Mouse (Mus musculus) hematopoietic stem cell, adult 5-6 weeks (primary cell): Measurements from ENCODE around the gene Vmn1r207-ps. TPM values are rescaled to one million over a fixed set of nuclear protein-coding genes. Genes with fewer than 3 reads are reported as not detected.
"Not testable (repeated sequence)": the region's sequence is repeated elsewhere in the genome, so short reads cannot be mapped to it uniquely, and the experiment has no call there.

Experiments used
- ATAC-seq, 2 experiments: fragments of 125-278 bp in 1 of 2; replicated peaks in 1 of 2; 2 replicates each; pipeline ENCODE4 v1.8.0; 2016 to 2017; ENCODE audit warnings: inconsistent platforms in 2 of 2, mild to moderate bottlenecking in 2 of 2, moderate number of reproducible peaks in 2 of 2, low read depth in 1 of 2, moderate TSS enrichment in 1 of 2; ENCODE audit not compliant: low FRiP score in 2 of 2, poor library complexity in 2 of 2, severe bottlenecking in 2 of 2, insufficient read depth in 1 of 2, low TSS enrichment in 1 of 2
- total RNA-seq: library from RNA; stranded (forward); fragments of 172-1452, 232-1000 nt; gene quantifications from 2 replicates; pipeline ENCODE4 v1.2.3, GENCODE M21; 2017

The Vmn1r207-ps gene
- not detected in 2 replicates for total RNA-seq

GRCm38 (mm10) chr13:22729529-22729928 lies at the start of gene Vmn1r207-ps:
Gene Vmn1r207-ps (minus strand): TSS chr13:22729629.
- ATAC-seq: not testable (repeated sequence)

- ATAC-seq: not testable (repeated sequence)
Observed at GRCm38 (mm10) chr13:22777300-22777699, 47.9 kb upstream of the Vmn1r207-ps start, which contains the start of gene Vmn1r208. Gene Vmn1r208 (minus strand): TSS chr13:22777400.

GRCm38 (mm10) chr13:22771592-22771991 lies 42.2 kb upstream of the Vmn1r207-ps start:
- ATAC-seq: not testable (repeated sequence)

- no peak for ATAC-seq
Observed at GRCm38 (mm10) chr13:22747524-22747923, 18.1 kb upstream of the Vmn1r207-ps start.

GRCm38 (mm10) chr13:22706947-22707346 lies 22.5 kb downstream of the Vmn1r207-ps start:
- not testable (repeated sequence) for ATAC-seq

- ATAC-seq: not testable (repeated sequence)
Observed at GRCm38 (mm10) chr13:22702951-22703350, 26.5 kb downstream of the Vmn1r207-ps start.

Other genes with a start within 250 kb of the Vmn1r207-ps start
- not detected in 2 replicates for gene Vmn1r202, start 224.2 kb downstream of the Vmn1r207-ps start, total RNA-seq
- gene Vmn1r203, start 211.5 kb downstream of the Vmn1r207-ps start, total RNA-seq: 0.10 and 0.19 TPM in 2 replicates
- not detected in 2 replicates for gene Vmn1r204, start 176.4 kb downstream of the Vmn1r207-ps start, total RNA-seq
- not detected in 2 replicates for gene Vmn1r205, start 136.6 kb downstream of the Vmn1r207-ps start, total RNA-seq
- gene Vmn1r206, start 105.4 kb downstream of the Vmn1r207-ps start, total RNA-seq: not detected in 2 replicates
- not detected in 2 replicates for gene Vmn1r208, start 47.8 kb upstream of the Vmn1r207-ps start, total RNA-seq
- not detected in 2 replicates for gene Vmn1r209, start 80.1 kb upstream of the Vmn1r207-ps start, total RNA-seq
- gene Vmn1r210, start 101.7 kb upstream of the Vmn1r207-ps start, total RNA-seq: not detected in 2 replicates
- not detected in 2 replicates for gene Vmn1r211, start 127.9 kb upstream of the Vmn1r207-ps start, total RNA-seq
- gene Vmn1r212, start 154.6 kb upstream of the Vmn1r207-ps start, total RNA-seq: not detected in 2 replicates